12 mouse cellular contexts compared by ENCODE assay signal in genomic region chr11:78753183-78753582, GRCm38 (mm10).
"Had no signal": no experiment of that assay in that cellular context is flagged by ENCODE, and none has a peak within 500 bp of the region (broad histone marks: within the 10 kb centered on the region; RNA-seq: fewer than 3 reads in every experiment).

No protein-coding gene starts in this region.

- H3K9ac ChIP-seq: limb, embryonic 12.5 days; liver, embryonic 15.5 days; midbrain, embryonic 15.5 days; neural tube, embryonic 12.5 days had no signal

- H3K27me3 ChIP-seq: limb, embryonic 12.5 days; liver, embryonic 15.5 days; midbrain, embryonic 15.5 days; neural tube, embryonic 12.5 days had no signal

- H3K36me3 ChIP-seq: midbrain, embryonic 15.5 days had no signal

- H3K4me2 ChIP-seq: limb, embryonic 12.5 days; liver, embryonic 15.5 days; midbrain, embryonic 11.5 days; midbrain, embryonic 15.5 days; neural tube, embryonic 12.5 days had no signal

- DNase-seq: kidney, adult 8-10 months; kidney, postnatal 25 days; layer of hippocampus, postnatal 36 days; lung, adult 2 months; lung, postnatal 36 days had no signal

- H3K27ac ChIP-seq: limb, embryonic 12.5 days; liver, embryonic 15.5 days; midbrain, embryonic 15.5 days; neural tube, embryonic 12.5 days; stomach, postnatal 0 days had no signal

- H3K4me3 ChIP-seq: limb, embryonic 12.5 days; liver, embryonic 15.5 days; midbrain, embryonic 15.5 days; neural tube, embryonic 12.5 days had no signal

- H3K9me3 ChIP-seq: limb, embryonic 12.5 days; liver, embryonic 15.5 days; midbrain, embryonic 15.5 days; neural tube, embryonic 12.5 days had no signal

- ATAC-seq: lung, postnatal 0 days; midbrain, embryonic 15.5 days had no signal
